Mouse (Mus musculus) adrenal gland, adult 10 weeks (tissue): ENCODE data around the gene Fam50b. TPM values are rescaled to one million over a fixed set of nuclear protein-coding genes. Genes with fewer than 3 reads are reported as not detected.

ENCODE experiments used
- polyA plus RNA-seq: library from polyadenylated mRNA; stranded (reverse); fragments of 350-450 nt; fragmentation: Illumina TruSeq; extraction: RNeasy Lipid Tissue Mini Kit (QIAGEN cat#74804); gene quantifications from one replicate; pipeline ENCODE4 v1.2.3, GENCODE M21; 2014; ENCODE audit warnings: low read depth, low replicate concordance

Gene Fam50b
- polyA plus RNA-seq = not detected

GRCm38 (mm10) chr13:34734686-34735085 is at the start of gene Fam50b:
TSS of gene Fam50b (plus strand) at chr13:34734850.

Other genes with a start within 250 kb of the Fam50b start
- 11.9 TPM for gene Pxdc1, start 81.4 kb upstream of the Fam50b start, polyA plus RNA-seq
- gene Prpf4b, start 140.5 kb downstream of the Fam50b start, polyA plus RNA-seq = 136 TPM
- gene Fam217a, start 189.5 kb downstream of the Fam50b start, polyA plus RNA-seq = 5.1 TPM
- not detected for gene 4933417A18Rik, start 189.6 kb downstream of the Fam50b start, polyA plus RNA-seq
- 4.4 TPM for gene Eci3, start 229.0 kb downstream of the Fam50b start, polyA plus RNA-seq